Mouse (Mus musculus) lung, adult 18-20 months (tissue): Measurements from ENCODE around the gene Rcl1.

Experiments used
- DNase-seq, 2 experiments: peaks; one replicate each; pipeline ENCODE4 v3.0.0; 2022; ENCODE audit warnings: mixed read lengths in 2 of 2

Gene Rcl1

GRCm38 (mm10) chr19:29100874-29101542 lies at the start of gene Rcl1:
Gene Rcl1, plus strand, starts transcription at chr19:29101375.
- peak; percentile 95 to 96 for DNase-seq

GRCm38 (mm10) chr19:29052786-29053185 lies 48.4 kb upstream of the Rcl1 start:
- DNase-seq: no peak

- no peak for DNase-seq
Measured at GRCm38 (mm10) chr19:29054594-29054993, 46.6 kb upstream of the Rcl1 start.

- DNase-seq: no peak
Measured at GRCm38 (mm10) chr19:29055469-29055868, 45.7 kb upstream of the Rcl1 start.

GRCm38 (mm10) chr19:29058741-29059140 lies 42.4 kb upstream of the Rcl1 start:
- no peak for DNase-seq

GRCm38 (mm10) chr19:29059688-29060087 lies 41.5 kb upstream of the Rcl1 start:
- DNase-seq: no peak

GRCm38 (mm10) chr19:29060299-29060698 lies 40.9 kb upstream of the Rcl1 start:
- no peak for DNase-seq

GRCm38 (mm10) chr19:29063009-29063408 lies 38.2 kb upstream of the Rcl1 start:
- no peak for DNase-seq

- peak; percentile 91 to 94 for DNase-seq
Measured at GRCm38 (mm10) chr19:29063577-29064363, 37.4 kb upstream of the Rcl1 start.

GRCm38 (mm10) chr19:29064451-29065102 lies 36.6 kb upstream of the Rcl1 start:
- DNase-seq: peak; percentile 34 to 40

GRCm38 (mm10) chr19:29066981-29067471 lies 34.1 kb upstream of the Rcl1 start:
- DNase-seq: peak; percentile 90 to 91

GRCm38 (mm10) chr19:29069195-29069594 lies 32.0 kb upstream of the Rcl1 start:
- DNase-seq: no peak

- DNase-seq: no peak
Measured at GRCm38 (mm10) chr19:29074802-29075201, 26.4 kb upstream of the Rcl1 start.

GRCm38 (mm10) chr19:29088628-29089027 lies 12.5 kb upstream of the Rcl1 start:
- no peak for DNase-seq

- no peak for DNase-seq
Measured at GRCm38 (mm10) chr19:29092194-29092593, 9.0 kb upstream of the Rcl1 start.

- no peak for DNase-seq
Measured at GRCm38 (mm10) chr19:29099106-29099505, 2.1 kb upstream of the Rcl1 start.

GRCm38 (mm10) chr19:29099596-29099995 lies 1.6 kb upstream of the Rcl1 start:
- no peak for DNase-seq

- DNase-seq: no peak
Measured at GRCm38 (mm10) chr19:29100261-29100660, 914 bp upstream of the Rcl1 start.

GRCm38 (mm10) chr19:29101591-29101990 lies 416 bp downstream of the Rcl1 start:
- no peak for DNase-seq

- no peak for DNase-seq
Measured at GRCm38 (mm10) chr19:29102098-29102497, 923 bp downstream of the Rcl1 start.

- DNase-seq: no peak
Measured at GRCm38 (mm10) chr19:29105816-29106215, 4.6 kb downstream of the Rcl1 start.

- DNase-seq: no peak
Measured at GRCm38 (mm10) chr19:29106261-29106660, 5.1 kb downstream of the Rcl1 start.

GRCm38 (mm10) chr19:29112662-29113061 lies 11.5 kb downstream of the Rcl1 start:
- DNase-seq: peak; percentile 83 to 87
